Mouse (Mus musculus) intestine, embryonic 16.5 days (tissue): ENCODE data around the gene Lgr5. TPM values are rescaled to one million over a fixed set of nuclear protein-coding genes. Genes with fewer than 3 reads are reported as not detected.

ENCODE experiments used
- ATAC-seq: fragments of 200-750 bp; cut with Nextera tagmentation; 2 replicates; pipeline ENCODE4 v1.8.0; 2017; ENCODE audit warnings: moderate TSS enrichment, moderate library complexity
- H3K27ac ChIP-seq: fragments of 300-500 bp; sonication (generic); 2 replicates; pipeline ENCODE4 v1.5.1; 2014; ENCODE audit warnings: mild to moderate bottlenecking, low read length
- H3K27me3 ChIP-seq: fragments of 300-500 bp; sonication (generic); replicated peaks from 2 replicates; pipeline ENCODE4 v1.6.1; 2014; ENCODE audit warnings: low read length, control low read depth, mixed read lengths; ENCODE audit not compliant: control insufficient read depth, insufficient read depth
- H3K36me3 ChIP-seq: fragments of 300-500 bp; sonication (generic); 2 replicates; pipeline ENCODE4 v1.6.1; 2014; ENCODE audit warnings: low read length, control low read depth; ENCODE audit not compliant: control insufficient read depth, insufficient read depth
- H3K4me1 ChIP-seq: fragments of 300-500 bp; sonication (generic); 2 replicates; pipeline ENCODE4 v1.6.1; 2014; ENCODE audit warnings: low read length, control low read depth, mixed read lengths; ENCODE audit not compliant: control insufficient read depth, insufficient read depth
- H3K4me2 ChIP-seq: fragments of 300-500 bp; sonication (generic); 2 replicates; pipeline ENCODE4 v1.6.1; 2014; ENCODE audit warnings: low read depth, low read length, control low read depth
- H3K4me3 ChIP-seq: fragments of 300-500 bp; sonication (generic); 2 replicates; pipeline ENCODE4 v1.5.1; 2014; ENCODE audit warnings: mild to moderate bottlenecking, low read length
- H3K9ac ChIP-seq: fragments of 300-500 bp; sonication (generic); 2 replicates; pipeline ENCODE4 v1.6.1; 2014; ENCODE audit warnings: low read depth, low read length
- H3K9me3 ChIP-seq: fragments of 300-500 bp; sonication (generic); 2 replicates; pipeline ENCODE4 v1.6.1; 2016; ENCODE audit warnings: low read length, control low read depth; ENCODE audit not compliant: control insufficient read depth
- WGBS: fragments of 180-500 bp; shearing (Covaris S2); extraction: QIAGEN DNeasy Blood & Tissue Kit; methylation state at CpG from one replicate; pipeline ENCODE4 v1.1.7; 2014; 5-methylcytosine and 5-hydroxymethylcytosine counted together
- polyA plus RNA-seq: library from polyadenylated mRNA; unstranded; fragments of >200 nt; fragmentation: Nextera tagmentation; extraction: Ambion mirVana; gene quantifications from 2 replicates; pipeline ENCODE4 v1.2.1, GENCODE M21; 2015

The Lgr5 gene
- polyA plus RNA-seq, 1 experiment from 2014 or later: 5.0 TPM

- no peak overlapping the region for H3K9ac ChIP-seq
- H3K9me3 ChIP-seq: no peaks in the 10 kb centered on the region
- no peaks in the 10 kb centered on the region for H3K4me1 ChIP-seq
- no peaks in the 10 kb centered on the region for H3K36me3 ChIP-seq
- WGBS: 33% methylated on average over 11 of the region's 11 CpGs
- H3K4me3 ChIP-seq: no peak overlapping the region
- 0 out of 2 replicates have a peak, but pooled peaks have one; percentile 38 for ATAC-seq
- no peak overlapping the region for H3K4me2 ChIP-seq
- peaks cover 2% of the 10 kb centered on the region; the same call in 1 of the 2 replicates for H3K27me3 ChIP-seq
- no peak overlapping the region for H3K27ac ChIP-seq
These were observed 5.6 kb upstream of the Lgr5 start for GRCm38 (mm10) chr10:115593221-115593620.

GRCm38 (mm10) chr10:115587979-115588378 is 399 bp upstream of the Lgr5 start:
- Histone ChIP-seq H3K4me1 (peaks cover 18% of the 10 kb centered on the region), H3K9me3 (no peaks in the 10 kb centered on the region), H3K27ac (no peak overlapping the region), H3K4me2 (peak overlapping the region; percentile 97), H3K36me3 (no peaks in the 10 kb centered on the region), H3K4me3 (peak overlapping the region; percentile 66), H3K27me3 (peaks cover 26% of the 10 kb centered on the region), H3K9ac (peak overlapping the region; percentile 58; the same call in 1 of the 2 replicates)
- ATAC-seq: no peak
- 1% methylated on average over 7 of the region's 7 CpGs for WGBS

- Histone ChIP-seq H3K4me3 (peak overlapping the region; percentile 66), H3K36me3 (no peaks in the 10 kb centered on the region), H3K9me3 (no peaks in the 10 kb centered on the region), H3K27me3 (peaks cover 26% of the 10 kb centered on the region), H3K4me2 (peak overlapping the region; percentile 97), H3K4me1 (peaks cover 18% of the 10 kb centered on the region), H3K27ac (no peak overlapping the region), H3K9ac (peak overlapping the region; percentile 58; the same call in 1 of the 2 replicates)
- peak; percentile 83 for ATAC-seq
- under 1% methylated on average over 41 of the region's 41 CpGs for WGBS
These were observed 1.0 kb downstream of the Lgr5 start for GRCm38 (mm10) chr10:115586246-115587231.

- Histone ChIP-seq H3K4me3 (peak overlapping the region; percentile 66), H3K36me3 (no peaks in the 10 kb centered on the region), H3K4me1 (peaks cover 18% of the 10 kb centered on the region), H3K9ac (peak overlapping the region; percentile 43; the same call in 1 of the 2 replicates), H3K4me2 (peak overlapping the region; percentile 97), H3K9me3 (no peaks in the 10 kb centered on the region), H3K27ac (no peak overlapping the region), H3K27me3 (peaks cover 26% of the 10 kb centered on the region)
- no peak for ATAC-seq
- 2% methylated on average over 21 of the region's 21 CpGs for WGBS
These were observed 1.9 kb downstream of the Lgr5 start for GRCm38 (mm10) chr10:115585491-115586245.

- H3K36me3 ChIP-seq: no peaks in the 10 kb centered on the region
- peaks cover 26% of the 10 kb centered on the region for H3K27me3 ChIP-seq
- 36% methylated on average over 13 of the region's 14 CpGs for WGBS
- H3K4me2 ChIP-seq: no peak overlapping the region
- H3K9me3 ChIP-seq: no peaks in the 10 kb centered on the region
- ATAC-seq: no peak
- no peak overlapping the region for H3K4me3 ChIP-seq
- no peak overlapping the region for H3K9ac ChIP-seq
- H3K27ac ChIP-seq: no peak overlapping the region
- H3K4me1 ChIP-seq: peaks cover 18% of the 10 kb centered on the region
These were observed 2.9 kb downstream of the Lgr5 start for GRCm38 (mm10) chr10:115584656-115585055.

GRCm38 (mm10) chr10:115583071-115583470 is 4.5 kb downstream of the Lgr5 start:
- no peak for ATAC-seq
- Histone ChIP-seq H3K9me3 (no peaks in the 10 kb centered on the region), H3K27me3 (peaks cover 23% of the 10 kb centered on the region), H3K4me1 (peaks cover 18% of the 10 kb centered on the region), H3K4me3 (no peak overlapping the region), H3K9ac (no peak overlapping the region), H3K36me3 (no peaks in the 10 kb centered on the region), H3K4me2 (no peak overlapping the region), H3K27ac (no peak overlapping the region)
- WGBS: 77% methylated on average over 3 of the region's 3 CpGs

- H3K27ac ChIP-seq: no peak overlapping the region
- 76% methylated on average over 9 of the region's 9 CpGs for WGBS
These were observed 5.6 kb downstream of the Lgr5 start for GRCm38 (mm10) chr10:115581971-115582370.

GRCm38 (mm10) chr10:115579494-115579893 is 8.1 kb downstream of the Lgr5 start:
- H3K27me3 ChIP-seq: peaks cover 5% of the 10 kb centered on the region; the same call in 1 of the 2 replicates
- ATAC-seq: no peak
- 49% methylated on average over 7 of the region's 7 CpGs for WGBS

More at GRCm38 (mm10) chr10:115581971-115582370, 5.6 kb downstream of the Lgr5 start:
- no peaks in the 10 kb centered on the region for H3K36me3 ChIP-seq
- H3K4me1 ChIP-seq: peaks cover 11% of the 10 kb centered on the region; the same call in 1 of the 2 replicates
- ATAC-seq: no peak
- no peak overlapping the region for H3K4me3 ChIP-seq
- H3K9ac ChIP-seq: no peak overlapping the region
- H3K27me3 ChIP-seq: peaks cover 15% of the 10 kb centered on the region
- no peaks in the 10 kb centered on the region for H3K9me3 ChIP-seq
- H3K4me2 ChIP-seq: no peak overlapping the region

GRCm38 (mm10) chr10:115579076-115579475 is 8.5 kb downstream of the Lgr5 start:
- no peak for ATAC-seq
- Histone ChIP-seq H3K36me3 (no peaks in the 10 kb centered on the region), H3K27me3 (peaks cover 5% of the 10 kb centered on the region; the same call in 1 of the 2 replicates), H3K4me1 (no peaks in the 10 kb centered on the region), H3K4me2 (no peak overlapping the region), H3K9ac (no peak overlapping the region), H3K27ac (no peak overlapping the region), H3K9me3 (no peaks in the 10 kb centered on the region), H3K4me3 (no peak overlapping the region)
- WGBS: 71% methylated on average over 7 of the region's 7 CpGs

More at GRCm38 (mm10) chr10:115579494-115579893, 8.1 kb downstream of the Lgr5 start:
- H3K4me1 ChIP-seq: no peaks in the 10 kb centered on the region
- no peak overlapping the region for H3K4me2 ChIP-seq
- no peak overlapping the region for H3K9ac ChIP-seq
- no peaks in the 10 kb centered on the region for H3K9me3 ChIP-seq
- no peak overlapping the region for H3K27ac ChIP-seq
- H3K36me3 ChIP-seq: no peaks in the 10 kb centered on the region
- no peak overlapping the region for H3K4me3 ChIP-seq
